Mouse (Mus musculus) midbrain, embryonic 12.5 days (tissue): ENCODE data around the gene Cd52. TPM values are rescaled to one million over a fixed set of nuclear protein-coding genes. Genes with fewer than 3 reads are reported as not detected.

ENCODE experiments used
- polyA plus RNA-seq: library from polyadenylated mRNA; unstranded; fragments of >200 nt; fragmentation: Nextera tagmentation; extraction: Ambion mirVana; gene quantifications from 2 replicates; pipeline ENCODE4 v1.2.1, GENCODE M21; 2016

The Cd52 gene
- polyA plus RNA-seq, 1 experiment from 2014 or later: 5.5 TPM

Other genes starting within 250 kb of the Cd52 start
- 23.6 and 26.6 TPM in 2 replicates for gene Rps6ka1, start 207.3 kb downstream of the Cd52 start, polyA plus RNA-seq
- 3,003 and 3,059 TPM in 2 replicates for gene Hmgn2, start 126.4 kb downstream of the Cd52 start, polyA plus RNA-seq
- 36.8 and 43.9 TPM in 2 replicates for gene Dhdds, start 94.2 kb downstream of the Cd52 start, polyA plus RNA-seq
- 3.3 and 3.4 TPM in 2 replicates for gene Lin28a, start 76.2 kb downstream of the Cd52 start, polyA plus RNA-seq
- not detected in 2 replicates for gene Zfp683, start 41.2 kb downstream of the Cd52 start, polyA plus RNA-seq
- 1.2 and 1.7 TPM in 2 replicates for gene Crybg2, start 34.3 kb downstream of the Cd52 start, polyA plus RNA-seq
- gene Ubxn11, start 7.5 kb upstream of the Cd52 start, polyA plus RNA-seq: 6.6 and 6.7 TPM in 2 replicates
- 301 and 307 TPM in 2 replicates for gene Sh3bgrl3, start 33.7 kb upstream of the Cd52 start, polyA plus RNA-seq
- 26.7 and 29.8 TPM in 2 replicates for gene Cep85, start 92.0 kb upstream of the Cd52 start, polyA plus RNA-seq
- not detected in 2 replicates for gene Gm7534, start 107.9 kb upstream of the Cd52 start, polyA plus RNA-seq
- gene Catsper4, start 132.3 kb upstream of the Cd52 start, polyA plus RNA-seq: not detected in 2 replicates
- gene Cnksr1, start 143.3 kb upstream of the Cd52 start, polyA plus RNA-seq: 0.26 and 0.46 TPM in 2 replicates
- gene E130218I03Rik, start 148.6 kb upstream of the Cd52 start, polyA plus RNA-seq: 0.23 and 0.76 TPM in 2 replicates
- gene Zfp593, start 150.5 kb upstream of the Cd52 start, polyA plus RNA-seq: 17.7 and 19.6 TPM in 2 replicates
- gene Gm30191, start 151.9 kb upstream of the Cd52 start, polyA plus RNA-seq: not detected in 2 replicates
- 5.7 and 6.0 TPM in 2 replicates for gene Grrp1, start 159.0 kb upstream of the Cd52 start, polyA plus RNA-seq
- gene Pdik1l, start 192.8 kb upstream of the Cd52 start, polyA plus RNA-seq: 32.6 and 33.3 TPM in 2 replicates
- gene Trim63, start 220.0 kb upstream of the Cd52 start, polyA plus RNA-seq: 0.24 and 0.28 TPM in 2 replicates
- 0.08 TPM in 1 of 2 replicates, not detected in the other for gene Slc30a2, start 248.1 kb upstream of the Cd52 start, polyA plus RNA-seq